Comparison of ENCODE assay signal across 14 mouse cellular contexts in genomic region chr9:117371980-117372379, GRCm38 (mm10).
"Had no signal": no experiment of that assay in that cellular context is flagged by ENCODE, and none has a peak within 500 bp of the region (broad histone marks: within the 10 kb centered on the region; RNA-seq: fewer than 3 reads in every experiment).

No protein-coding gene starts in this region.

- H3K36me3 ChIP-seq: intestine, embryonic 15.5 days; limb, embryonic 13.5 days; midbrain, embryonic 10.5 days; neural tube, embryonic 15.5 days had no signal

- H3K4me3 ChIP-seq: intestine, embryonic 15.5 days; limb, embryonic 13.5 days; midbrain, embryonic 10.5 days; myocyte; neural tube, embryonic 15.5 days had no signal

- H3K4me1 ChIP-seq: midbrain, embryonic 10.5 days had no signal

- H3K27ac ChIP-seq: intestine, embryonic 15.5 days; limb, embryonic 13.5 days; liver, embryonic 14.5 days; midbrain, embryonic 10.5 days; neural tube, embryonic 15.5 days had no signal

- H3K9me3 ChIP-seq: intestine, embryonic 15.5 days; limb, embryonic 13.5 days; midbrain, embryonic 10.5 days; neural tube, embryonic 15.5 days had no signal

- DNase-seq: kidney, adult 18-20 months; kidney, postnatal 25 days; left cerebral cortex, postnatal 4 days; lung, adult 18-20 months; midbrain, embryonic 14.5 days; right cerebral cortex, adult 18-20 months; right cerebral cortex, postnatal 25 days; thymus, postnatal 36 days had no signal

- H3K9ac ChIP-seq: intestine, embryonic 15.5 days; limb, embryonic 13.5 days; liver, embryonic 14.5 days; neural tube, embryonic 15.5 days had no signal

- H3K27me3 ChIP-seq: intestine, embryonic 15.5 days; limb, embryonic 13.5 days; neural tube, embryonic 15.5 days had no signal

- H3K4me2 ChIP-seq: intestine, embryonic 15.5 days; limb, embryonic 13.5 days; neural tube, embryonic 15.5 days had no signal

- ATAC-seq: intestine, embryonic 15.5 days had no signal
